ENCODE assay signal across 9 mouse cellular contexts in the genomic region with DNA sequence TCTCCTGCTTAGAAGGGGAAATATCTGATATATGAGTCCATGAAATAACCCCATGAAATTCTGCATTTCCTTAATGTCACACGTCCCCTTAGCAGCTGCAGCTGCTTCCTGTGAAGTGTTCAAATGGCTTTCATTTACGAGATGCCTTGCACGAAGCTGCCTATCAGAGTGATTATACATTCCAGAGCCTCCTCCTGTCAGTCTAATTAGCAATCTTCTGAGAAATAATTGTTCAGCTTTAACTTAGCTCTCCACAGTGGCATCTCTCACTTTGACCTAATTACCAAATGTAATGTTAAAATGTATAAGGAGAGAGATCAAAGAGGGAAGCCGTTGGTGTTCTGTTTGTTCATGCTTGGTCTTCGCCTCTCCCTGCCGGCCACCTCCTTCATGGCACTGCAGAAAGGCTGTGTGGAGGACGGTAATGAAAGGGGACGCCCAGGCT.
A peak's percentile ranks its signal among the peaks of the same experiment; 100 is the strongest.
DNase-seq lines count a peak whose midpoint lies in the region; ATAC-seq lines count a peak whose summit lies in the region.
"Had no signal": no experiment of that assay in that cellular context is flagged by ENCODE, and none has a peak within 500 bp of the region (broad histone marks: within the 10 kb centered on the region; RNA-seq: fewer than 3 reads in every experiment).

No protein-coding gene starts in this region.

- H3K4me1 ChIP-seq in hindbrain, embryonic 11.5 days (replicated peaks; ENCODE audit: control insufficient read depth, insufficient read depth, low read length): peaks cover 13% of the 10 kb centered on the region
- peaks cover 64% of the 10 kb centered on the region for H3K4me1 ChIP-seq in midbrain, embryonic 13.5 days (replicated peaks)

- no peak overlapping the region for H3K4me2 ChIP-seq in hindbrain, embryonic 11.5 days (replicated peaks; ENCODE audit: low read depth, low read length)
- peak overlapping the region; percentile 28 for H3K4me2 ChIP-seq in midbrain, embryonic 13.5 days (replicated peaks)
- H3K4me2 ChIP-seq: heart, embryonic 11.5 days had no signal

- ATAC-seq in hindbrain, embryonic 11.5 days (ENCODE audit: low FRiP score): peak; percentile 21; the same call in 1 of the 2 replicates
- ATAC-seq in midbrain, embryonic 13.5 days: peak; percentile 72

- 0 out of 2 replicates have a peak, but pooled peaks cover 2% of the 10 kb centered on the region for H3K36me3 ChIP-seq in hindbrain, embryonic 11.5 days (ENCODE audit: control insufficient read depth, insufficient read depth, low read length)
- peaks cover 3% of the 10 kb centered on the region; the same call in 1 of the 2 replicates for H3K36me3 ChIP-seq in midbrain, embryonic 13.5 days

- DNase-seq in Muller cell, postnatal 12 days (ENCODE audit: inconsistent ontology term): peak; percentile 74
- DNase-seq in embryo, embryonic 10.5 days (ENCODE audit: low spot score): peak; percentile 49
- no peak for DNase-seq in hindbrain, embryonic 11.5 days (ENCODE audit: low spot score)
- no peak for DNase-seq in layer of hippocampus, adult 9-11 months
- DNase-seq in cerebellum, postnatal 25 days: no peak
- DNase-seq in testis, postnatal 14 days (ENCODE audit: low spot score): no peak
- DNase-seq: cerebellum, adult 9-11 months had no signal

- no peak overlapping the region for H3K4me3 ChIP-seq in hindbrain, embryonic 11.5 days (ENCODE audit: low read depth, low read length)
- no peak overlapping the region for H3K4me3 ChIP-seq in midbrain, embryonic 13.5 days (replicated peaks)

- H3K9me3 ChIP-seq in hindbrain, embryonic 11.5 days (ENCODE audit: control insufficient read depth, low read length): no peaks in the 10 kb centered on the region
- H3K9me3 ChIP-seq in midbrain, embryonic 13.5 days: no peaks in the 10 kb centered on the region

- H3K9ac ChIP-seq in hindbrain, embryonic 11.5 days (ENCODE audit: low read depth, low read length): no peak overlapping the region
- no peak overlapping the region for H3K9ac ChIP-seq in midbrain, embryonic 13.5 days (replicated peaks)

- WGBS in hindbrain, embryonic 11.5 days: 32% methylated on average over 8 of the region's 8 CpGs
- 8% methylated on average over 8 of the region's 8 CpGs for WGBS in midbrain, embryonic 13.5 days

- no peaks in the 10 kb centered on the region for H3K27me3 ChIP-seq in hindbrain, embryonic 11.5 days (ENCODE audit: control insufficient read depth, insufficient read depth, low read length)
- H3K27me3 ChIP-seq in midbrain, embryonic 13.5 days: no peaks in the 10 kb centered on the region

- H3K27ac ChIP-seq in hindbrain, embryonic 11.5 days (ENCODE audit: low read depth, low read length): no peak overlapping the region
- H3K27ac ChIP-seq in midbrain, embryonic 13.5 days: peak overlapping the region; percentile 69

Comparison
In these comparisons a context has a peak if more than half of its experiments do, and no peak if none do; other contexts are left out.
1. DNase-seq: peak in Muller cell, postnatal 12 days (single experiment) and embryo, embryonic 10.5 days (single experiment); none in hindbrain, embryonic 11.5 days (single experiment), layer of hippocampus, adult 9-11 months (single experiment), cerebellum, postnatal 25 days (0 of 2) and testis, postnatal 14 days (single experiment).